Mouse (Mus musculus) embryonic facial prominence, embryonic 13.5 days (tissue): ENCODE measurements around the gene Mapk13. TPM values are rescaled to one million over a fixed set of nuclear protein-coding genes. Genes with fewer than 3 reads are reported as not detected.

Source experiments
- ATAC-seq: fragments of 200-750 bp; cut with Nextera tagmentation; 2 replicates; pipeline ENCODE4 v1.8.0; 2017; ENCODE audit warnings: low read depth; ENCODE audit not compliant: insufficient number of reproducible peaks, insufficient read depth, low FRiP score, low TSS enrichment
- H3K27ac ChIP-seq: fragments of 300-500 bp; sonication (generic); 2 replicates; pipeline ENCODE4 v1.5.1; 2015; ENCODE audit warnings: moderate library complexity, mild to moderate bottlenecking, inconsistent platforms
- H3K27me3 ChIP-seq: fragments of 300-500 bp; sonication (generic); 2 replicates; pipeline ENCODE4 v1.6.1; 2015; ENCODE audit warnings: mild to moderate bottlenecking, inconsistent platforms
- H3K36me3 ChIP-seq: fragments of 300-500 bp; sonication (generic); 2 replicates; pipeline ENCODE4 v1.6.1; 2015; ENCODE audit warnings: mild to moderate bottlenecking, inconsistent platforms
- H3K4me1 ChIP-seq: fragments of 300-500 bp; sonication (generic); 2 replicates; pipeline ENCODE4 v1.6.1; 2015; ENCODE audit warnings: inconsistent platforms
- H3K4me2 ChIP-seq: fragments of 300-500 bp; sonication (generic); 2 replicates; pipeline ENCODE4 v1.6.1; 2015; ENCODE audit warnings: moderate library complexity, mild to moderate bottlenecking, inconsistent platforms
- H3K4me3 ChIP-seq: fragments of 300-500 bp; sonication (generic); 2 replicates; pipeline ENCODE4 v1.5.1; 2015; ENCODE audit warnings: mild to moderate bottlenecking, inconsistent platforms
- H3K9ac ChIP-seq: fragments of 300-500 bp; sonication (generic); 2 replicates; pipeline ENCODE4 v1.6.1; 2015; ENCODE audit warnings: mild to moderate bottlenecking, inconsistent platforms
- H3K9me3 ChIP-seq: fragments of 300-500 bp; sonication (generic); 2 replicates; pipeline ENCODE4 v1.6.1; 2016; ENCODE audit warnings: inconsistent platforms
- WGBS: fragments of 180-500 bp; shearing (Covaris S2); methylation state at CpG from one replicate; pipeline ENCODE4 v1.1.7; 2015; ENCODE audit warnings: mixed read lengths; 5-methylcytosine and 5-hydroxymethylcytosine counted together
- polyA plus RNA-seq: library from polyadenylated mRNA; unstranded; fragments of >200 nt; fragmentation: Nextera tagmentation; extraction: Ambion mirVana; gene quantifications from 2 replicates; pipeline ENCODE4 v1.2.1, GENCODE M21; 2015

The Mapk13 gene
- polyA plus RNA-seq, 1 experiment from 2014 or later = 47.3 TPM

DNA sequence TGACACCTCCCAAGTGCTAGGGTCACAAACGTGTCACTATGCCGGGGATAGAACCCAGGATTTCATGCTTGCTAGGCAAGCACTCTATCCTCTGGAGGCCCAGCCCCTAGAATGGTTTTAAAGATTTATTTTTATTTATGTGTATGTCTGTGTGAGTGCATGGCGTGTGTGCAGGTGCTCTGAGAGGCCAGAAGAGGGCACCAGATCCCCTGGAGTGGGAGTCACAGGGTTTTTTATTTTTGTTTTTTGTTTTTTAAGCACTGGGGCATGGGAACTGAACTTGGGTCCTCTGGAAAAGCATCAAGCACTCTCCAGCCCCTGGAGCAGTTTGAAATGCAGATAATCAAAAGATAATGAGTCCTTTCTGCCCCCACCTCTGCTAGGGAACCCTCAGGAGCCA, 7.7 kb downstream of the Mapk13 start:
- Histone ChIP-seq H3K4me3 (no peak overlapping the region), H3K9ac (no peak overlapping the region), H3K27ac (no peak overlapping the region), H3K9me3 (no peaks in the 10 kb centered on the region), H3K36me3 (peaks cover 16% of the 10 kb centered on the region; the same call in 1 of the 2 replicates), H3K27me3 (no peaks in the 10 kb centered on the region), H3K4me2 (no peak overlapping the region), H3K4me1 (no peaks in the 10 kb centered on the region)
- ATAC-seq = no peak
- WGBS = 85% methylated on average over 3 of the region's 3 CpGs

DNA sequence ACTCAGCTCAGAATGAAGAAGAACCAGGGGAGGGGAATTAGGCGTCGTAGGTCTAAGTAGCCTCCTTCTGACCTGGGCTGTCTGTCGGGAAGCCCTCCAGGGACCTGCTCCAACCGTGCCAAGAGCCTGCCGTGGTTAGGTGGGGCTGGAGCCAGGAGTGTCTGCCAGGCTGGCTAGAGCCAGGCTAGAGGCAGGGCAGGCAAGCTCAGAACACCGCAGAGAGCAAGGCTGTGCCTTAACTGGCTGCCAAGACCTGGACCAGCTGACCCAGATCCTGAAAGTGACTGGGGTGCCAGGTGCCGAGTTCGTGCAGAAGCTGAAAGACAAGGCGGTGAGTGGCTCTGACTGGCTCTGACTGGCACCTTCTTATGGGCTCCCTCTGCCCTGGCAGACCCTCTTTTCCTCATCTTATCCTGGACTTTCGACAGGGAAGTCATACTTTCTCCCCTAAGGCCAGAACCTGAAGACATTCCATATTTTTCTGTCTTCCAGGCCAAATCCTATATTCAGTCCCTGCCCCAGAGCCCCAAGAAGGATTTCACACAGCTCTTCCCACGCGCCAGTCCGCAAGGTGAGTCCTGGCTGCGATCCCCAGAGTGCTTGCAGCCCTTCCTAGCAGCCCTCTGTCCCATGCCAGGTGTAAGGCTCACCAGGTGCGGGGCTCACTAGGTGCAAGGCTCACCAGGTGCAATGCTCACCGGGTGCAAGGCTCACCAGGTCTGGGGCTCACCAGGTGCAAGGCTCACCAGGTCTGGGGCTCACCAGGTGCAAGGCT, 8.3 kb downstream of the Mapk13 start:
- Histone ChIP-seq H3K4me1 (no peaks in the 10 kb centered on the region), H3K27ac (no peak overlapping the region)
- 85% methylated on average over 16 of the region's 16 CpGs for WGBS

DNA sequence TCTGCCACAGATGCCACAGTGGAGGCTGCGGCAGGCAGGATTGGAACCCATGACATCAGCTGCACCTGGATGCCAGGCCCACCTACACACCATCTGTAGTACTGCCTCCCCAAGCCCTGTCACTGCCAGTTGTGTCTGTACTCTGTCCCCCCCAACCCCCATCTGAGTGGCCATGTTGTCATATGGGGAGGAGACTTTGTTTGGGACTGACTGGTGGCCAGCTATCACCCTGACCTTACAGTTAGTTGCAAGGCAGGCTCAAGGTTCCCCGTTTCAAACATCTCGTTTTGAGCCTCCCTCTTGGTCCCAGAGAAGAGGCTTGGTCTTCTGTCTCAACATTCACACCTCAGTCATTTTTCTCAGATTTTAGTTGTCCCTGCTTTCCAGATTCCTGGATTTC, 10.6 kb downstream of the Mapk13 start:
- Histone ChIP-seq H3K4me2 (no peak overlapping the region), H3K9me3 (no peaks in the 10 kb centered on the region), H3K4me3 (no peak overlapping the region), H3K36me3 (peaks cover 16% of the 10 kb centered on the region; the same call in 1 of the 2 replicates), H3K4me1 (no peaks in the 10 kb centered on the region), H3K9ac (no peak overlapping the region), H3K27me3 (no peaks in the 10 kb centered on the region), H3K27ac (no peak overlapping the region)
- WGBS = 94% methylated on average over 3 of the region's 3 CpGs
- no peak for ATAC-seq

More for the DNA sequence above, 8.3 kb downstream of the Mapk13 start:
- no peak for ATAC-seq
- no peak overlapping the region for H3K4me2 ChIP-seq
- H3K9ac ChIP-seq = no peak overlapping the region
- H3K27me3 ChIP-seq = no peaks in the 10 kb centered on the region
- no peak overlapping the region for H3K4me3 ChIP-seq
- no peaks in the 10 kb centered on the region for H3K9me3 ChIP-seq
- peaks cover 16% of the 10 kb centered on the region; the same call in 1 of the 2 replicates for H3K36me3 ChIP-seq

DNA sequence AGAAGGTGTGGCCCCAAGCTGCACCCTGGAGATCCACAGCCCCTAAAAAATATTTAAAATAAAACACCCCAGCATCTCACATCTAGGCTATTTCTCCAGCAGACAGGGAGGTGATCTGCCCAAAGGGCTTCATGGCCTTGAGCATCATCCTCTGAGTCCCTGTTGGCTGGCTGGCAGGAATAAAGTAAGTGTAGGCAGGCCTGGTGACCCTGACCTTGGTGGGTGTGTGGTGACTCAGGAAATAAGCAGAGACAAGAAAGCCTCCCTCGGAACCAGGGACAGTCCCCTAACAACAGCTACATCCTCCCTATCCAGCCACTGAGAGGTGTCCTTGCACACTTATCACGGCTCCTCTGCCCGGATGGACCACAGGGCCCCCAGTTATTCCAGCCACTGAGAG, 11.7 kb downstream of the Mapk13 start:
- ATAC-seq = no peak
- Histone ChIP-seq H3K27ac (no peak overlapping the region), H3K4me1 (no peaks in the 10 kb centered on the region), H3K4me2 (no peak overlapping the region), H3K4me3 (no peak overlapping the region), H3K9me3 (no peaks in the 10 kb centered on the region), H3K36me3 (peaks cover 16% of the 10 kb centered on the region; the same call in 1 of the 2 replicates), H3K27me3 (no peaks in the 10 kb centered on the region), H3K9ac (no peak overlapping the region; the same call in 1 of the 2 replicates)
- 63% methylated on average over 3 of the region's 3 CpGs for WGBS

- Histone ChIP-seq H3K9ac (no peak overlapping the region; the same call in 1 of the 2 replicates), H3K9me3 (no peaks in the 10 kb centered on the region), H3K27me3 (no peaks in the 10 kb centered on the region), H3K4me3 (no peak overlapping the region), H3K27ac (no peak overlapping the region), H3K4me2 (no peak overlapping the region), H3K36me3 (peaks cover 11% of the 10 kb centered on the region; the same call in 1 of the 2 replicates), H3K4me1 (no peaks in the 10 kb centered on the region)
- no peak for ATAC-seq
- 45% methylated on average over 9 of the region's 9 CpGs for WGBS
These were observed 12.4 kb downstream of the Mapk13 start for GRCm38 (mm10) chr17:28781290-28782045.

DNA sequence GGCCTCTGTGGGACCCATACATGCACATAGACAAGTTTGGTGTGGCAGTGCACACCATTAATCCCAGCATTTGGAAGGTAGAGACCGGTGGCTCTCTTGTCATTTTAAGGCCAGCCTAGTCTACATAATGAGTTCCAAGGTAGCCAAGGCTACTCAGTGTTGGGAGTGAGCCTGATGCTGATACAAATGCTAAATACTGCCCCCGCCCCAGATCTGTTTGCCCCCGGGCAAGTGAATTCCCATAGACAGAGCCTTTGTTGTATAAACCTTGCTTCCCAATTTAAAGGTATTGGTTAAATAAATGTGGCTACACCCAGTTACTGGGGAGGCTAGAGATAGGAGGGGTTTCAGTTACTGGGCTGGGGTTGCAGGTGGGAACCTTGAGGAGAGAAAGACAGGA, 15.9 kb downstream of the Mapk13 start:
- Histone ChIP-seq H3K4me3 (no peak overlapping the region), H3K9me3 (no peaks in the 10 kb centered on the region), H3K27ac (no peak overlapping the region), H3K9ac (no peak overlapping the region), H3K4me2 (no peak overlapping the region), H3K4me1 (no peaks in the 10 kb centered on the region), H3K27me3 (no peaks in the 10 kb centered on the region), H3K36me3 (no peaks in the 10 kb centered on the region)
- WGBS = 88% methylated on average over 3 of the region's 3 CpGs
- no peak for ATAC-seq

DNA sequence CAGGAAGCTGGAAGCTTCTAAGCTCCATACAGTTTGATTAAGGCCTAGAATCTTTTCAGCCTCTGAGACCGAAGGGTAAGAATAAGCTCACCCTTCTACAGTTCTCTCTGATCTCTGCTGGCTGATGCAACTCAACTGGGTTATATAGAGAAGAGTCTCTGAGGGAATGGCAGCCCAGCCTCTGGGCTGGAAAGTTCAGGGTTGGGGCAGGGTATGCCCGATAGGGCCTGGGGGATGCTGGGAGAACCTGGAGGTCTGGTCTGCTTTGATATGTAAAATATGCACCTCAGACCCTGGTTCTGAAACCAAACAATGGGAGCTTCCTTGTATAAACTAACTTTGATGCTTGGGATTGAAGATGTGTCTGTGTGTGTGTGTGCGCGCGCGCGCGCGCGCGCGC, 18.4 kb downstream of the Mapk13 start:
- no peaks in the 10 kb centered on the region for H3K36me3 ChIP-seq
- H3K27me3 ChIP-seq = no peaks in the 10 kb centered on the region
- H3K9me3 ChIP-seq = no peaks in the 10 kb centered on the region
- no peak overlapping the region for H3K4me2 ChIP-seq
- no peak overlapping the region for H3K27ac ChIP-seq
- H3K4me1 ChIP-seq = no peaks in the 10 kb centered on the region
- ATAC-seq = no peak
- H3K4me3 ChIP-seq = no peak overlapping the region
- no peak overlapping the region for H3K9ac ChIP-seq
- 95% methylated on average over 12 of the region's 12 CpGs for WGBS

DNA sequence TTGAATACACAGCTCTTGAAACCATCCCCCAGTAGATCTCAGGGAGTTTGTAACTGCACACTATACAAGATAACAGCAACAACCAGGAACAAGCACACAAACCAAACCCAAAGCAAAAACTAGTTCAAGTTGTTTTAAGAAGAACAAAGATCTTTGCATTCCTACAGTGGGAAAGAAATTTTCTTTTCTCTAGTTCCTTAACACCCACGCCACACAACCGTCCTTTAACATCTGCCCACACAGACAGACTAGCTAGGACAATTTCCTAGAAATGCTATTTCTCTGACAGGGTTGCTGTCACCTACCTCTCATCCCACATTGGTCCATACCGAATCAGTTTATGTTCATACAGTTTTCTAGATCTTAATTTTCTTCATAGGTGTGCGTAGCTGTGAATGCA, 27.9 kb downstream of the Mapk13 start:
- WGBS = 87% methylated on average over 4 of the region's 4 CpGs
- no peak overlapping the region for H3K9ac ChIP-seq
- no peak for ATAC-seq
- H3K4me3 ChIP-seq = no peak overlapping the region
- no peaks in the 10 kb centered on the region for H3K9me3 ChIP-seq
- no peak overlapping the region for H3K4me2 ChIP-seq
- peaks cover 11% of the 10 kb centered on the region for H3K4me1 ChIP-seq
- no peak overlapping the region for H3K27ac ChIP-seq
- no peaks in the 10 kb centered on the region for H3K27me3 ChIP-seq
- no peaks in the 10 kb centered on the region for H3K36me3 ChIP-seq

DNA sequence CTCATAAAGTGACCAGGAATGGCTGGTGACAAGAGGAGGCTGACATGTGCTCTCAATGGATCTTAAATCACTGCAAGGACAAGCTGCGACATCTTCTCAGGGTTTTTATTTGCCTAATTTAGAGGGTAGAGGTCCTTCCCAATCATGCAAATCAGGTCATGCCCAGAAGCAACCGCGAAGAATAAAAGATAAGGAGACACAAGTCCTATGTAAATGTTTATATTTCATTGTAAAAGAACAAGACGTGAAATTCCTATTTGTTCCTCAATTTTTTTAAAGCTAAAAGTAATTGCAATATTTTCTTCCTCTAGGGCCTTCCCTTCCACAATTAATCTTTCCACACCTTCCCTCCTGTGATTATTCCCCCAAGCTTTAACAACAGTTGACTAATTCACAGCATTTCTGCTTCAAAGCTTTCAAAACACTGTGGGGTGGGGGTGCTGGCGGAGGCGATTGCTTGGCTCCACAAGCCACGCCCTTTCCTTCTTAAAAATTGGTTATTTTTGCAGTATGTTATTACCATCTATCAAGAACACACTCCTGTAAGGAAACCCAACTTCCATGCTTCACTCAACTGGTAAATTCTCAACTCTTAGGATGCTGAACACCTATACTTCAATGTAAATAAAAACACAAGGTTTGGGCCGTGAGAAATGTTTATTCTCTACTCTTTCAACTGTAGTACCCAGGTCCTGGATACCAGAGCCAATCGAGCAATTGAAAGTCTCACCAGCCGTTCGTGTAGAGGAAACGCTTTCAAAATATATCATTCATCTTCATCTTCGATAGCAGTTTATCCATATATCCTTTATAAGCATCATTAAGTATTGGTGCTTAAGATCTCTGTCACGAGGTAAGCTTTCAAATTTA, 30.4 kb downstream of the Mapk13 start:
- no peak for ATAC-seq
- peak overlapping the region; percentile 99; the same call in 1 of the 2 replicates for H3K9ac ChIP-seq

GRCm38 (mm10) chr17:28800281-28800670, 31.2 kb downstream of the Mapk13 start:
- WGBS = under 1% methylated on average over 15 of the region's 15 CpGs
- H3K36me3 ChIP-seq = 0 out of 2 replicates have a peak, but pooled peaks cover under 1% of the 10 kb centered on the region
- ATAC-seq = no peak; the same call in 1 of the 2 replicates
- peak overlapping the region; percentile 99 for H3K27ac ChIP-seq
- no peaks in the 10 kb centered on the region for H3K27me3 ChIP-seq
- peak overlapping the region; percentile 76 for H3K4me3 ChIP-seq
- peak overlapping the region; percentile 99 for H3K9ac ChIP-seq
- H3K4me1 ChIP-seq = peaks cover 25% of the 10 kb centered on the region
- H3K9me3 ChIP-seq = no peaks in the 10 kb centered on the region
- H3K4me2 ChIP-seq = peak overlapping the region; percentile 97

More for the DNA sequence above, 30.4 kb downstream of the Mapk13 start:
- H3K4me1 ChIP-seq = peaks cover 25% of the 10 kb centered on the region
- 20% methylated on average over 14 of the region's 14 CpGs for WGBS
- no peaks in the 10 kb centered on the region for H3K27me3 ChIP-seq
- H3K9me3 ChIP-seq = no peaks in the 10 kb centered on the region
- peak overlapping the region; percentile 99; the same call in 1 of the 2 replicates for H3K27ac ChIP-seq
- H3K36me3 ChIP-seq = no peaks in the 10 kb centered on the region
- peak overlapping the region; percentile 97 for H3K4me2 ChIP-seq
- peak overlapping the region; percentile 76 for H3K4me3 ChIP-seq
